Mouse (Mus musculus) right cerebral cortex, postnatal 4 days (tissue): ENCODE data around the gene Olfr180.

Experiments used
- DNase-seq: peaks from one replicate; pipeline ENCODE4 v3.0.0-alpha.2; 2022

Olfr180 gene

DNA sequence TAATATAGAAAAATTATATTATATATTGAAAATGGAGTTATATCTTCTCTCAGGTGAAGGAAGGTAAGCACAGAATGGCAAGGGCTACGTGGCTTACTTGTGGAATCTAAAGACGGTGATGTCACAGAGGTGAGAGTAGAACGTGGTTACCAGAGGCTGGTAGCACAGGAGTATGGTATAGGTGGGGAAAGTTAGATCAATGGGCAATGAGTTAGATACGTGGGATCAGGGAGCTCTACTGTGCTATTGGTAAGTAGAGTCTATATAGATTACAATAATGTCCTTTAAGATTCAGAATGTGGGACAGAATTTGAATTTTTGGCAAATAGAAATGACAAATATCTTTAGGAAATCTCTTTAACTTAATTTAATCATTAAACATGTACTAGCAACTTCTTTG lies at the start of gene Olfr180:
Gene Olfr180 (minus strand): TSS at position 101 of the 400 bp plus-strand sequence.
- no peak for DNase-seq

DNA sequence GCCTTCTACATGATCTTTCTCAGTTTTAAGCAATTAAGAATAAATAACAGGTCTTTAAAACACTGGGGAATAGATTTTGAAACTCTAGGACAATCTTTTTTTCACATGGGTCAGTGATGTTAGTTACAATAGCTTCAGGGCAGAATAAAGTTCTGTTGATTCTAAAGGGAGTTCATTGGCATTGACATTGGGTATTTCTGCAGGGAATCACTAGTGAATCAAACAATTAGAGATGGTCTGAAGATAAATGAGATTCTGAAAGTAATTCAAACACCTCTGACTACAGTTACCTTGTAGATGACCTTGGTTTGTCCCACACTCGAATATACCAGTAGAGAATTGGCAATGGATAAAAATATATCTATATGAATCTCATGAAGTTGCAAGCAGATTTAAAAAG lies 537 bp downstream of the Olfr180 start, which contains the start of gene Olfr181:
Gene Olfr181 (minus strand): TSS at position 101 of the 400 bp plus-strand sequence.
- DNase-seq, result no peak

DNA sequence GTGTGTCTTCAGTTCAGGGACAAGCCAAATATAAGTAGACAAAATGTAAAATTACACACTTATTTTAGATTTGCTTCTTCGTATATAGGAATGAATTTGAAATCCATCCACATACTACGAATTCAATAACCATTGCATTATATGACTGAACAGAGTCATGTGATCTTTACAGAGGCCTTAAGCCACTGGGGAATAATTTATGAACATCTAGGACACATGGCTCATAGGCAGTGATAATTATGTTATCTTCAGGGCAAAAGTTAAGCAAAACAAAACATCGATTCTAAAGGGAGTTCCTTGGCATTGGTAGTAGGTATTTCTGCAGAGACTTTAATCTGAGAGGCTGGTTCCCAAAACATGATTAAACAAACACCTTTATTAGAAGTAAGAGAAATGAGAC lies 37.2 kb downstream of the Olfr180 start, which contains the start of gene Olfr178:
Gene Olfr178 (minus strand): TSS at position 101 of the 400 bp plus-strand sequence.
- DNase-seq, result no peak

DNA sequence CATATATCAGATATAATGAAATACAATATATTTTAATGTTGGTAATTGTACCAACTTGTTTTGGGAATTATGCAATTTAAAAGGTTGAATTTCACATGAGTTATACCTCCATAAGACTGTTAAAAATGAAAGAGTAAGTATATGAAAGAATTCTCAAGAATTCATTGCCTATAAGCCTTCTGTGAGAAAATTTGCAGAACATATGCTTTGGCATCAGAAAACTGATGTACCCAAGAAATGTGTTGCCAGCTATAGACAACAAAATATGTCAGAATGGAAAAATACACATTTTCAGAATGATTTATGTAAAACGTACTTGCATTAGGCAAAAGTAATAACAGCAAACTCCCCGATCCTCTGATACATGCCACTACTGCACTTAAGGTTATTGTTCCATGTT lies 44.8 kb downstream of the Olfr180 start:
- DNase-seq, result no peak

DNA sequence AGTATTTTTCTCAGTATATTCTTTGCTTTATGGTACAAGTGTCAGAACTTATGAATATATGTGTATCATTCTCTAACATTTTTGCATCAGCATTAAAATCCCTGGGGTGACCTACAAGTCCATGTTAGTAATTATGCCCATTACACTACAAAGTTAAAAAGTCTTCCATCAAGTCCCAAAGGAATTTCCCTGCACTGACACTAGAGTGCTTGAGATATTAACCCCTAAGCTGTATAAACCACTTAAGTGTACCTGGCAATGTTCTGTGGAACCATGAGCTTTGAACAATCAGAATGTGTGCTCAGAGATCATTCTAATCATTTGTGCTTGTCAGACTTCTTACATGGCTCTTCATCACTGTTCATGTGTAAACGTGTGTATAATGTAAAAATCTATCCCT lies 54.5 kb downstream of the Olfr180 start, which contains the start of gene Olfr177:
Gene Olfr177 (minus strand): TSS at position 101 of the 400 bp plus-strand sequence.
- no peak for DNase-seq
